Mouse (Mus musculus): ENCODE data around the gene Sdccag8.

Gene Sdccag8

DNA sequence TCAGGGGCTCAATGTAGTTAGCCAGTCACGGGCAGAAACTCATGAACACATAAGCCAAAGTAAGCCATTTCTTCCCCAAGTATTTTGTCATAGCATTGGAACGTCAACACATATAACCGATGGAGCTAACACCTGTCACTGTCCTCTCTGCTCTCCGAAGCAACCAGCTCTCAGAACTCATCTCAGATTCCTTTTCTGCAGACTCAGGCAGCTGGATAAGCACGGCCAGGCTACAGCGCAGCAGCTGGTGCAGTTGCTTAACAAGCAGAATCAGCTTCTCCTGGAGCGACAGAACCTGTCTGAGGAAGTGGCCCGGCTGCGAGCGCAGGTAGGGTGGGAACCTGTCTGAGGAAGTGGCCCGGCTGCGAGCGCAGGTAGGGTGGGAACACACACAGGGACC, 197.2 kb downstream of the Sdccag8 start:
- DNase-seq (ENCODE audit: low read depth): no peak

GRCm38 (mm10) chr1:177012774-177013173, 198.3 kb downstream of the Sdccag8 start:
- no peak for DNase-seq (ENCODE audit: low read depth)

DNA sequence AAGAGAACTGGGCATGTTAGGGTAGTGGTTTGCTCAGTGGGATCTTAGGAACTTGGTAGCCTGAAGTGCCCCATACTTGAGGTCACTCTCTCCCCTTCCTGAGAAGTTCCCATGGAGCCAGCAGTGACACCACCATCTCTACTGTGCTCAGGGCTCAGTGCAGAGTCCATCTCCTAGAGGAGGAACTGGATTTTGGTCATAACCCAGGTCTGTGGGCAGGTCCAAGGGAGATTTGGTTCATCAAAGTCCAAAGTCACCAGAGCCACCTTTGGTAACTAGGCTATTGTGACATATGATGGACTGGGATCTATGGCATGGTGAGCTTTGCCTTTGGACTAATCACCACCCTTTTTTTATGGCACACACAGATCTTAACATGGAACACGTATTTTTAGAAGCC, 198.9 kb downstream of the Sdccag8 start:
- DNase-seq (ENCODE audit: low read depth): no peak

DNA sequence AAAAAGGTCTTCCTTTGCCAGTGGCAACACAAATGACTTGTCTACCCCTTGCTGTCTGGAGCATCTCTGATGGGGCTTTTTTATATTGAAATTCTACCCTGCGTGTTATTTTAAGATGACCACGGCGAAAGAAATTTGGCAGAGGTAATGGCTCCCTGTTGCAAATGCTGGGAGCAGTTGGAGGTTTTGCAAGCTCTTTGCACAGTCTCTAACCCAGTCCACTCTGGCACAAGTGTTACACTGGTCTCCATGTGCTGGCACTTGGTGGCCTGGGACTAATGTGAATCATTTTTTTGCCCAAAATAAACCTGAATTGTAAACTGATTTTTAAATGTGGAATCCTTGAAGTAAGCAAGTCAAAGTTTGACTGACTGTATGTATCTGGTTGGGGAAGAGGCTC, 199.3 kb downstream of the Sdccag8 start:
- no peak for DNase-seq (ENCODE audit: low read depth)

- DNase-seq (ENCODE audit: low read depth): no peak
These were observed 199.9 kb downstream of the Sdccag8 start for GRCm38 (mm10) chr1:177014346-177014745.

DNA sequence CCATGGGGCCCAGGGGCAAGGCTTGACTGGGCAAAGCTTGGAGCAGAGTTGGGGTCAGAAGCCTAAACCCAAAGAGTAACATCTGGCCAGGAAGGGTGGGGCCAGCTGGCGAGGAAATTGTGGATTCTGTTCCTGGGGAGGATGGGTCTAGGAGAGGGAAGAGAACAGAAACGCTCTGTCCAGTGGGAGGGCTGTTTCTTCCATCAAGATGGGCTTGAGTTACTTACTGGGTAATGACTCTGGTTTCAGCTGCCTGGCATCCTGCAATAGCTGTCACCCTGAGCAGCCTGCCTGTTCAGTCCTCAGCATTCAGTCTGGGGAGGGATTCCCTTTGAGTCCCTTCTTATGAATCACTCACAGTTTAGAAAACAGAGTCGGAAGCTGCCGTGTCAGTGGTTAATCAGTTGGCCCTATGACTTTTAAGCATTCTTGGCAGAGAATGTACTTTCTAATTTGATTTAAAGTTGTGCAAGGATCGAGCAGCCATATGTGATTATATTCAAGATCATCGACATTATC, 200.5 kb downstream of the Sdccag8 start:
- no peak for DNase-seq (ENCODE audit: low read depth)

- no peak for DNase-seq (ENCODE audit: low read depth)
These were observed 201.5 kb downstream of the Sdccag8 start for GRCm38 (mm10) chr1:177015917-177016316.

DNA sequence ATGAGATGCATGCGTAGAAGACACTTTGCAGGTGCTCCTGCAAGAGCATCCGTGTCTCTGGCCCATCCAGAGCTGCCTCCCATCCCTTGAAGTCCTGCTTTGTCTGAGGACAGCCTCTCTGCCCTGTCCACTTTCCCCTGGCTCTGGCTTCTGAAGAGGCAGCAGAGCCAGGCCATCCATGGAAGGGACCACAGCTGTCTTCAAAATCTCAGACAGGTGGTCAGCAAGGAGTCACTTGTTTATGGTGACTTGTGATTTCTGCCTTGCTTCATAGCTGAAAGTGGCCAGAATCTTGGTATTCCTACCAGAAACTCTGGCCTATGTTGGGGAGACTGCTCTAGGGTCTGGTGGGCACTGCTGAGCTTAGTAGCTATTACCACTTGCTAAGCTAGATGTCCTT, 202.3 kb downstream of the Sdccag8 start:
- DNase-seq (ENCODE audit: low read depth): no peak

DNA sequence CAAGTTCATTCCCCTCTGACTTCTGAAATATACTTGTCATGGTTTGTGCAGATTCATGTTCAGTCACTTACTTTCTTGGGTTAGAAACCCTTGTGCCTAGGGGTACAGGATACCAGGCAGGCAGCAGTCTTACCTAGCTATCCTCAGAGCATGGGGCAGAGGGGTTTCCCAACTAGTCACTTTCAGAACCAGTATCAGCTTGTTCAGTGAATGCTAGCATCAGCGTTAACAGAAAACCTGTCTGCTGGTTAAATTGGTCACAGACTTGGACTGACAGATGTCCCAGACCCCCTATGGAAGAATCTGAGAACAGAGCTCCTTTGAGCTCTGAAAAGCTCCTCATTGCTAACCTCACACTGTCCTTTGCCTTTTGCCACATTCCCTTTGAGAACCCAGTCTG, 204.3 kb downstream of the Sdccag8 start:
- no peak for DNase-seq (ENCODE audit: low read depth)

GRCm38 (mm10) chr1:177019668-177020067, 205.2 kb downstream of the Sdccag8 start:
- no peak for DNase-seq (ENCODE audit: low read depth)

- no peak for DNase-seq (ENCODE audit: low read depth)
These were observed 208.3 kb downstream of the Sdccag8 start for GRCm38 (mm10) chr1:177022751-177023150.

- no peak for DNase-seq (ENCODE audit: low read depth)
These were observed 213.2 kb downstream of the Sdccag8 start for GRCm38 (mm10) chr1:177027706-177028105.

- no peak for DNase-seq (ENCODE audit: low read depth)
These were observed 214.6 kb downstream of the Sdccag8 start for GRCm38 (mm10) chr1:177029032-177029431.

GRCm38 (mm10) chr1:177030669-177031068, 216.2 kb downstream of the Sdccag8 start:
- DNase-seq (ENCODE audit: low read depth): no peak

DNA sequence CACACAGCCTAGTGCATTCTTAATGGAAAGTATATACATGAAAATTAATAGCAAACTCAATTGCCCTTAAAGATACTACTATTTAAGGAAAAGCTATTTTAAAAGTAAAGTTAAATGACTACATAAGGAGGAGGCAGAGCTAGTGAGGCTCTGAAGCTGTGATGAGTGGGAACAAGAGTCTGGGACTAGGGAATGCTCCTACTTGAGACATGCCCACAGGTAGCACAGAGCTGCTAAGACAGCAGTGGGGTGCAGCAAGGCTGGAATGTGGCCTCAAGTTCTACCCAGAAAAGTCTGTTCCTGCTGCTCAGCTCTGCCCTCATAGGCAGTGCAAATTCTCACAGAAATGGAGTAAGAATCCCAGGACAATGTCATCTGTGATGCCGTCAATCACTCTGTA, 216.7 kb downstream of the Sdccag8 start:
- DNase-seq (ENCODE audit: low read depth): no peak

DNA sequence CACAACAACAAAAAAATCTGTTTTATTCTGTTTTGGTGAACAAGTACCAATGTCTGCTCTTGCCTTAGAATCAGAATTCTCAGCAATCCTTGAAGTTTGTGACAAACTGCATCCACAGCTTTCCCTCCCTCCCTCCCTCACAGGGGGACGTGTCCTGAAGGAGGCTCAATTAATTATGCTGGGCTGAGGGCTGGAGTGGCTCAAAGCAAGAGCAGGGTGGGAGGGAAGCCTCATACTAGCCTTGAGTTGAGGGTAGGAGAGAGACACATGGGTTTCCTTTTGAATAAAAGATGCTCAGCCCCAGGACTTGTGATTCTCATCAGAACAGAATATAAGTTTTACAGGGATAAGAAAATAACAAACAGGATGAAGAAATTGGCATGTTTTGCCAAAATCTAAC, 217.8 kb downstream of the Sdccag8 start:
- no peak for DNase-seq (ENCODE audit: low read depth)

DNA sequence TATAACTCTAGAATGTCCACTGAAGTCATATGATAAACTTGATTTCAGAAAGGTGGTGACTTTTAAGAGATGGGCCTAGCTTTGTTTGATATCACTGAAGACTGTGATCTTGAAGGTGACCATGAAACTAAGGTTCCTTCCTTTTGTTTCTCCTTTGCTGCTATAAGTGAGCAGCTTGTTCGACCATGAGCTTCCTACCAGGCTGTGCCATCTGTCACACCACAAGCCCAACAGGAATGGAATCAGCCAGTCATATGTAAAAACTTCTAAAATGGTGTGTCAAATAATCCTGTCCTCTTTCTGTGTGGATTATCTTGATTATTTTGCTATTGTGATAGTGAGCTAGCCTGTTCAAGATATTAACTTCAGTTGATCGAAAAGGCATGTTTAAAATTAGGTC, 221.0 kb downstream of the Sdccag8 start:
- no peak for DNase-seq (ENCODE audit: low read depth)

DNA sequence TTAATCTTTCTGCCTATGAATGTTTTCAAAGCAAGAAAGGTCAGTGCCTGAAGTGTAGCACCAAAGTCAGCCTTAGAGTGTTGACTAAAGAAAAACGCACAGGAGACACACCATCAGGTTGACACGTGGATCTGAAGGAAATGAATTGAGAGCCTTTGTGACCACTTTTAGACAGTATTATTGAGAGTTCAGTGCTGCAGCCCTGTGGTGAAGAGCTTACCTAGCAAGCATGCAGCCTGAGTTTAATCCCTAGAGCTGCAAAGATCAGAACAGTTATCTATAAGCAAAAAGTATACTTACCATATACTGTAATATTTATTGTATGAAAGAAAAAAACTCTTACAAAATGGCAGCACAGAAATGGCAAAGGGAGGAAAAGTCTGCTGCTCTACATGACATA, 223.9 kb downstream of the Sdccag8 start:
- no peak for DNase-seq (ENCODE audit: low read depth)

DNA sequence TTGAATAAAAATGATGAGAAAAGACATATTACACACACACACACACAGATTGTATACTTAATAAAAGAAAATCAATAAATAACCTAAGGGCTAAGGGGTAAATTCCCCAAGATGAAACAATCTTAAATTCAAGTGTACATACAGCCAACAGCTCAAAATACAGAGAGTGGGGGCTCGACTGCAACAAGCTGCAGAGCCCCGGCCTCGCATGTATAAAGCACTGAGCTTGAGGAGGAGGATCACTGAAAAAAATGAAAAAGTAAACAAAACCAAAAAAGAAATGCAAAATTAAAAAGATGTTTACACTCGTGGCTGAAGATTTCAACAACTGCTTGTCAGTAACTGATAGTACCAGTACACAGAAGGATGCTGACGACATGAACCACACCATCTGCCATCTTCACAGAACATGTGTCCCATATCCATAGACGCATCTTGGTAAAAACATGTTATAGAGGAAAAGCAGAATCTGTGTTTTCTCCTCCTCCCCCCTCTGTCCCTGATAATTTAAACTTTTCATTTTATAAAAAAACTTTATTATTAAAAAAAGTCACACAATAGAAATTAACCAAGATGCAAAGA, 224.7 kb downstream of the Sdccag8 start:
- no peak for DNase-seq (ENCODE audit: low read depth)

GRCm38 (mm10) chr1:177040058-177040457, 225.6 kb downstream of the Sdccag8 start:
- DNase-seq (ENCODE audit: low read depth): no peak

- DNase-seq (ENCODE audit: low read depth): no peak
These were observed 231.4 kb downstream of the Sdccag8 start for GRCm38 (mm10) chr1:177045885-177046284.

GRCm38 (mm10) chr1:177046963-177047362, 232.5 kb downstream of the Sdccag8 start:
- no peak for DNase-seq (ENCODE audit: low read depth)

DNA sequence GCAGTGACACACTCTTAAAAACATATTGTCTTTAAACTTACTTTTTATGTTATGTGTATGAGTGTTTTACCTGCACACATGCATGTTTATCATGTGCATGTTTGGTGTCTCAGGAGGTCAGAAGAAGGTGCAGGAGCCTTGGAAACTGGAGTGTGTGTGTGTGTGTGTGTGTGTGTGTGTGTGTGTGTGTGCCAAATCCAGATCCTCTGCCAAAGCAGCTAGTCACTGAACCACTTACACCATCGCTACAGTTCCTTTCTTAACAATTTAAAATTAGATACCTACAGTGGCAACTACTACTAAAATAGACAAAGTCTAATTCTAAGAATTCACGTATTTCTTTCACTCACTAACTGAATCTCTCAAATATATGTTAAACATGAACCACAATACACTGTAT, 234.3 kb downstream of the Sdccag8 start:
- DNase-seq (ENCODE audit: low read depth): no peak

GRCm38 (mm10) chr1:177051366-177051963, 237.0 kb downstream of the Sdccag8 start:
- DNase-seq (ENCODE audit: low read depth): no peak

All from c-Kit-positive CD71-positive TER-119-negative erythroid progenitor cells, embryonic 14.5 days (primary cell).